Mouse (Mus musculus): ENCODE results near the gene Tirap. TPM values are rescaled to one million over a fixed set of nuclear protein-coding genes. Genes with fewer than 3 reads are reported as not detected.

Gene Tirap
- polyA plus RNA-seq, 1 experiment from 2014 or later, result 11.9 TPM

DNA sequence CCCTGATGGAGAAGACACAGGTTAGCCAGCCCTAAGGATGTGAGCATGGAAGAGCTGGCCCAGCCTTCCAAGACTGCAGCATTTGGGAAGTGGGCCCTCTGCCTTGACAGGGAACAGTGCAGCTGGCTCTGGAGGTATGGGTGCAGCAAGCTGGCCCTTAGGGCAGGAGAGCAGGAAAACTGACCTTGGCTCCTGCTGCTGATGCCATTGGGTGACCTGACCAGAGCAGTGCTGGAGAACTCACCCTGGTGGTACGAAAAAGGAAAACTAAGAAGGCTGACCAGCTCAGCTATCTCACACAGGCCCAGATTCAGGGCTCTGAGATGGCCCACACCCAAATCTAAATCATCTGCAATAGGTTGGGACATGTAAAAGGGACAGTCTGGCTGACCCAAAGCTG, 54.3 kb downstream of the Tirap start:
- Histone ChIP-seq H3K4me2 (replicated peaks; ENCODE audit: low read depth, low read length) (no peak overlapping the region), H3K4me3 (ENCODE audit: low read depth, low read length) (no peak overlapping the region), H3K9ac (ENCODE audit: low read depth, low read length) (no peak overlapping the region), H3K36me3 (ENCODE audit: control insufficient read depth, insufficient read depth, low read length) (no peaks in the 10 kb centered on the region), H3K9me3 (ENCODE audit: control insufficient read depth, low read length) (no peaks in the 10 kb centered on the region), H3K27me3 (ENCODE audit: control insufficient read depth, insufficient read depth, low read length) (no peaks in the 10 kb centered on the region), H3K27ac (ENCODE audit: low read depth, low read length) (no peak overlapping the region), H3K4me1 (replicated peaks; ENCODE audit: control insufficient read depth, insufficient read depth, low read length) (no peaks in the 10 kb centered on the region)
- DNase-seq (ENCODE audit: low spot score) (no peak), ATAC-seq (ENCODE audit: low FRiP score) (no peak)
- WGBS, result 93% methylated on average over 1 of the region's 1 CpGs

DNA sequence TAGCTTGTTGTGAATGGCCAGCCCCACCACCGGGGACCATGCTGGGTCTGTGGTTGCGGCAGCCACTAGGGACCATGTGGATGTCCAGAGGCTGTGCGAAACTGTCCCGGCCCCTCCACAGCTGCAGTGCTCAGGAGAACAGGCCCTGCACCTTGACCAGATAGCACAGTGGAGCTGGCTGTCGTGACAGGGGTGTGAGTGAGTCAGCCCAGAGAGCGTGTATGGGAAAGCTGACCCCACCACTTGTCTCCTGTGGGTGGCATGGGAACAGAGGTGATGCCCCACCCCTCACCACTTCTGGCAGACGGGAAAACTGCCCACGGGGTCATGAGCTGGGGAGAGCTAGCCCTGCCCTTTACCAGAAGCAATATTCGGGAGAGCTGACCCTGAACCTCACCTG, 55.0 kb downstream of the Tirap start:
- no peak overlapping the region for H3K4me3 ChIP-seq (ENCODE audit: low read depth, low read length)
- no peaks in the 10 kb centered on the region for H3K27me3 ChIP-seq (ENCODE audit: control insufficient read depth, insufficient read depth, low read length)
- no peak for ATAC-seq (ENCODE audit: low FRiP score)
- WGBS, result 86% methylated on average over 9 of the region's 9 CpGs
- H3K27ac ChIP-seq (ENCODE audit: low read depth, low read length), result no peak overlapping the region
- no peaks in the 10 kb centered on the region for H3K36me3 ChIP-seq (ENCODE audit: control insufficient read depth, insufficient read depth, low read length)
- H3K4me1 ChIP-seq (replicated peaks; ENCODE audit: control insufficient read depth, insufficient read depth, low read length), result no peaks in the 10 kb centered on the region
- no peak overlapping the region for H3K4me2 ChIP-seq (replicated peaks; ENCODE audit: low read depth, low read length)
- no peak for DNase-seq (ENCODE audit: low spot score)
- no peaks in the 10 kb centered on the region for H3K9me3 ChIP-seq (ENCODE audit: control insufficient read depth, low read length)
- H3K9ac ChIP-seq (ENCODE audit: low read depth, low read length), result no peak overlapping the region

DNA sequence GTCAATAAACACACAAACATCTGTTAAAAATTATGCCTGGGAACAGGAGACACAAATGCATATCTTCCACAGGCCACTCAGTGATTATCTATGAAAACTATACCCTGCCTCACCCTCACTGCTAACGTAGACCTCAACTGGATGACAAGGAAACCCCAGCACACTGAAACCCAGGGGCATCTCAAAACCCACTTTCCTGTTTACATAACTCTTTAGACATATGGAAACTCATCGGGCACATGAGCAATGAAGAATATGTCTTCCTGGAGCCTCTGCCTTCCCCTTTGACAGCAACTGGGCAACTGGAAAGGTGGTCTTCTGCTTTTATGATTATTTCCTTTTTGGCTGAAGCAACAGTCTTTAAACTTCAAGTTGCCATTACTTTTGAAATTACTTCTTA, 57.9 kb downstream of the Tirap start:
- Histone ChIP-seq H3K9me3 (ENCODE audit: control insufficient read depth, low read length) (no peaks in the 10 kb centered on the region), H3K36me3 (ENCODE audit: control insufficient read depth, insufficient read depth, low read length) (no peaks in the 10 kb centered on the region), H3K4me1 (replicated peaks; ENCODE audit: control insufficient read depth, insufficient read depth, low read length) (no peaks in the 10 kb centered on the region), H3K4me2 (replicated peaks; ENCODE audit: low read depth, low read length) (no peak overlapping the region), H3K4me3 (ENCODE audit: low read depth, low read length) (no peak overlapping the region), H3K27ac (ENCODE audit: low read depth, low read length) (no peak overlapping the region), H3K27me3 (ENCODE audit: control insufficient read depth, insufficient read depth, low read length) (no peaks in the 10 kb centered on the region), H3K9ac (ENCODE audit: low read depth, low read length) (no peak overlapping the region)
- no peak for ATAC-seq (ENCODE audit: low FRiP score)
- 86% methylated on average over 2 of the region's 2 CpGs for WGBS
- DNase-seq (ENCODE audit: low spot score), result no peak

DNA sequence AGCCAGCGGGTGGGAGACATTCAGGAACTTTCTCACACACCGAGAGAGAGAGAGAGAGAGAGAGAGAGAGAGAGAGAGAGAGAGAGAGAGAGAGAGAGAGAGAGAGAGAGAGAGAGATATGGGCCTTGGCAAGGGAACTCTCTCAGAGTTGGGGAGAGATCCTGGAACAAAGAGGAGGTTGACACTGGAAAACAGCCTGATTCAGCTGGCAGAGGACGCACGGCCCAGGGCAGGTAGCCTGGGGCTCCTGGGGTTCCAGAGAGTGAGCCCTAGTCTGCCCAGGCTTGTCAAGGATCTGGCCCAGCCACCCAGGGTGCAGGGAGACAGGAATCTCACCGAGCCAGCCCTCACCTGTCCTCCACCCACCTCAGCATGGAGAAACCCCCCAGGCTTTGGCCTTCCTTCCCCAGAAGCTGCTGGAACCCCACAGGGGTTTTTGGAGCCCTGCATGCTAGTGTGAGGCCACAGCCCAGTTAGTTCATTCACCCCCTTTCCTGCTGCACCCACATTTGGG, 60.8 kb downstream of the Tirap start:
- H3K27me3 ChIP-seq (ENCODE audit: control insufficient read depth, insufficient read depth, low read length), result no peaks in the 10 kb centered on the region
- no peak overlapping the region for H3K4me2 ChIP-seq (replicated peaks; ENCODE audit: low read depth, low read length)
- WGBS, result 82% methylated on average over 5 of the region's 5 CpGs
- no peaks in the 10 kb centered on the region for H3K36me3 ChIP-seq (ENCODE audit: control insufficient read depth, insufficient read depth, low read length)
- no peak overlapping the region for H3K27ac ChIP-seq (ENCODE audit: low read depth, low read length)
- no peak overlapping the region for H3K4me3 ChIP-seq (ENCODE audit: low read depth, low read length)
- ATAC-seq (ENCODE audit: low FRiP score) (no peak), DNase-seq (ENCODE audit: low spot score) (no peak)
- no peaks in the 10 kb centered on the region for H3K9me3 ChIP-seq (ENCODE audit: control insufficient read depth, low read length)
- no peaks in the 10 kb centered on the region for H3K4me1 ChIP-seq (replicated peaks; ENCODE audit: control insufficient read depth, insufficient read depth, low read length)
- H3K9ac ChIP-seq (ENCODE audit: low read depth, low read length), result no peak overlapping the region

DNA sequence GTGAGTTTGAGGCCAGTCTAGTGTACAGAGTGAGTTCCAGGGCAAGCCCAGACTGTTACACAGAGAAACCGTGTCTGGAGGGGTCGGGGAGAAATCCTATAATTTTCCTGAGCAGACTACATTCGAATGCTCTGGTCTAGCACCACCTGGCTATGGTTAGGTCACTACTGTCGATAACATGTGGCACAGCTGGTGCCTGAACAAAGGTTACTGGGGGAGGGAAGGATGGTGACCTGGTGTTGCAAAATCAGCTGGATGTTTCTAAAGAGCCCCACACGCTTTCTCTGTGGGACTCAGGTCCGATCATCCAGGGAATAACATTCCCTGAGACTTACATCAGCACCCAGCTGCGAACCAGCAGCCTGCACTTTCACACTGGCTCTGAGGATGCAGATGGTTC, 62.1 kb downstream of the Tirap start:
- Histone ChIP-seq H3K36me3 (ENCODE audit: control insufficient read depth, insufficient read depth, low read length) (no peaks in the 10 kb centered on the region), H3K4me2 (replicated peaks; ENCODE audit: low read depth, low read length) (no peak overlapping the region), H3K9ac (ENCODE audit: low read depth, low read length) (no peak overlapping the region), H3K4me3 (ENCODE audit: low read depth, low read length) (no peak overlapping the region), H3K9me3 (ENCODE audit: control insufficient read depth, low read length) (no peaks in the 10 kb centered on the region), H3K27me3 (ENCODE audit: control insufficient read depth, insufficient read depth, low read length) (no peaks in the 10 kb centered on the region), H3K4me1 (replicated peaks; ENCODE audit: control insufficient read depth, insufficient read depth, low read length) (no peaks in the 10 kb centered on the region), H3K27ac (ENCODE audit: low read depth, low read length) (no peak overlapping the region)
- WGBS, result 74% methylated on average over 7 of the region's 7 CpGs
- no peak for ATAC-seq (ENCODE audit: low FRiP score)
- DNase-seq (ENCODE audit: low spot score), result no peak

DNA sequence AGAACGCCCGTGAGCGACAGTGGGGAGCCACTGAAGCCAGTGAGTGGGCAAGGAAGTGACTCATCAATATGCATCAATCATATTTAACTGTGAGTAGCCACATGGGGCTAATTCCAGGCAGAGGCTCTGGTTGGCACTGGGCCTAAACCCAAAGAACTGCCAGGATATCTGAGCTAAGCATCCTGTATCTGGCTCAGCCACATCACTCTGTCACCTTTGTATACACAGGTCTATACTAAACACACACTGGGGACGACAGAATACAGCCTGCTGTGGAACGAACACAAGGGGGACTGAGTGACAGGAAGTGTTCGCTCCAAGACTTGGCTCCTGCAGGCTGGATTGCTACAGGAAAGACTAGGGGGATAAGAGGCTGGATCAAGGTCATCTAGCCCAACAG, 64.5 kb downstream of the Tirap start:
- ATAC-seq (ENCODE audit: low FRiP score) (no peak), DNase-seq (ENCODE audit: low spot score) (no peak)
- no peaks in the 10 kb centered on the region for H3K4me1 ChIP-seq (replicated peaks; ENCODE audit: control insufficient read depth, insufficient read depth, low read length)
- no peaks in the 10 kb centered on the region for H3K36me3 ChIP-seq (ENCODE audit: control insufficient read depth, insufficient read depth, low read length)
- no peak overlapping the region for H3K4me2 ChIP-seq (replicated peaks; ENCODE audit: low read depth, low read length)
- H3K27ac ChIP-seq (ENCODE audit: low read depth, low read length), result no peak overlapping the region
- no peak overlapping the region for H3K4me3 ChIP-seq (ENCODE audit: low read depth, low read length)
- no peak overlapping the region for H3K9ac ChIP-seq (ENCODE audit: low read depth, low read length)
- H3K27me3 ChIP-seq (ENCODE audit: control insufficient read depth, insufficient read depth, low read length), result no peaks in the 10 kb centered on the region
- WGBS, result 83% methylated on average over 6 of the region's 6 CpGs
- H3K9me3 ChIP-seq (ENCODE audit: control insufficient read depth, low read length), result no peaks in the 10 kb centered on the region

Other genes with a start within 250 kb of the Tirap start
- gene St3gal4, start 81.0 kb downstream of the Tirap start, polyA plus RNA-seq (2014; fragmentation: Nextera tagmentation; extraction: Ambion mirVana), result 11.7 and 13.7 TPM in 2 replicates
- 91.3 and 95.8 TPM in 2 replicates for gene Dcps, start 24.2 kb downstream of the Tirap start, polyA plus RNA-seq (2014; fragmentation: Nextera tagmentation; extraction: Ambion mirVana)
- gene Srpr, start 116 bp downstream of the Tirap start, polyA plus RNA-seq (2014; fragmentation: Nextera tagmentation; extraction: Ambion mirVana), result 95.4 and 96.8 TPM in 2 replicates
- gene Foxred1, start 10.8 kb upstream of the Tirap start, polyA plus RNA-seq (2014; fragmentation: Nextera tagmentation; extraction: Ambion mirVana), result 30.7 and 33.7 TPM in 2 replicates
- gene Fam118b, start 67.5 kb upstream of the Tirap start, polyA plus RNA-seq (2014; fragmentation: Nextera tagmentation; extraction: Ambion mirVana), result 71.4 and 84.8 TPM in 2 replicates
- gene Rpusd4, start 67.6 kb upstream of the Tirap start, polyA plus RNA-seq (2014; fragmentation: Nextera tagmentation; extraction: Ambion mirVana), result 27.1 and 29.6 TPM in 2 replicates
- 13.4 and 21.9 TPM in 2 replicates for gene Cdon, start 220.8 kb upstream of the Tirap start, polyA plus RNA-seq (2014; fragmentation: Nextera tagmentation; extraction: Ambion mirVana)

Data from hindbrain, embryonic 11.5 days (tissue).